ENCODE assay signal across 9 mouse cellular contexts in genomic region chr10:22362466-22362865, GRCm38 (mm10). TPM values are rescaled to one million over a fixed set of nuclear protein-coding genes. Genes with fewer than 3 reads are reported as not detected.
ATAC-seq lines count a peak whose summit lies in the region.
"Not testable (repeated sequence)": the region's sequence is repeated elsewhere in the genome, so short reads cannot be mapped to it uniquely, and the experiment has no call there.
"Had no signal": no experiment of that assay in that cellular context is flagged by ENCODE, and none has a peak within 500 bp of the region (broad histone marks: within the 10 kb centered on the region; RNA-seq: fewer than 3 reads in every experiment).

No protein-coding gene starts in this region.

- not testable (repeated sequence) for H3K9me3 ChIP-seq in embryonic facial prominence, embryonic 13.5 days; kidney, embryonic 14.5 days (ENCODE audit: control insufficient read depth, low read length); limb, embryonic 13.5 days

- not testable (repeated sequence) for H3K27me3 ChIP-seq in embryonic facial prominence, embryonic 13.5 days; kidney, embryonic 14.5 days (ENCODE audit: control insufficient read depth, insufficient read depth, low read length); limb, embryonic 13.5 days

- H3K4me3 ChIP-seq in embryonic facial prominence, embryonic 13.5 days; kidney, embryonic 14.5 days (ENCODE audit: low read length); limb, embryonic 13.5 days: not testable (repeated sequence)

- WGBS in embryonic facial prominence, embryonic 13.5 days, result 97% methylated on average over 2 of the region's 2 CpGs
- whole genome bisulfite sequencing in kidney, embryonic 14.5 days, result 90% methylated on average over 2 of the region's 2 CpGs
- WGBS in limb, embryonic 13.5 days, result 92% methylated on average over 2 of the region's 2 CpGs

- H3K4me2 ChIP-seq in embryonic facial prominence, embryonic 13.5 days, result peak overlapping the region; percentile 16; the same call in 1 of the 2 replicates
- H3K4me2 ChIP-seq in kidney, embryonic 14.5 days (replicated peaks; ENCODE audit: low read depth, low read length), result not testable (repeated sequence)
- H3K4me2 ChIP-seq in limb, embryonic 13.5 days (replicated peaks), result peak overlapping the region; percentile 43

- H3K9ac ChIP-seq in embryonic facial prominence, embryonic 13.5 days; kidney, embryonic 14.5 days (ENCODE audit: low read depth, low read length); limb, embryonic 13.5 days: not testable (repeated sequence)

- not testable (repeated sequence) for H3K27ac ChIP-seq in embryonic facial prominence, embryonic 13.5 days; kidney, embryonic 14.5 days (ENCODE audit: low read depth, low read length); limb, embryonic 13.5 days

- not testable (repeated sequence) for H3K4me1 ChIP-seq in embryonic facial prominence, embryonic 13.5 days; kidney, embryonic 14.5 days (ENCODE audit: control insufficient read depth, insufficient read depth, low read length); limb, embryonic 13.5 days

- H3K36me3 ChIP-seq in embryonic facial prominence, embryonic 13.5 days; kidney, embryonic 14.5 days (ENCODE audit: control insufficient read depth, insufficient read depth, low read length); limb, embryonic 13.5 days: not testable (repeated sequence)

- ATAC-seq in embryonic facial prominence, embryonic 13.5 days (ENCODE audit: insufficient number of reproducible peaks, insufficient read depth, low FRiP score, low TSS enrichment, low read depth); limb, embryonic 13.5 days (ENCODE audit: low FRiP score, low read depth): not testable (repeated sequence)
- peak; percentile 50 for ATAC-seq in granulocyte monocyte progenitor cell, adult 5-6 weeks (replicated peaks; ENCODE audit: poor library complexity, severe bottlenecking)
- ATAC-seq in hematopoietic stem cell, adult 5-6 weeks (replicated peaks in 1 of 2; ENCODE audit: insufficient read depth in 1 of 2, low FRiP score in 2 of 2, low TSS enrichment in 1 of 2, low read depth in 1 of 2, poor library complexity in 2 of 2, severe bottlenecking in 2 of 2), result peak; percentile 32 to 56; a peak in 1 of 4 replicates
- 0 out of 2 replicates have a peak, but pooled peaks have one; percentile 12 for ATAC-seq in kidney, embryonic 14.5 days (ENCODE audit: low FRiP score, low TSS enrichment)
- ATAC-seq in megakaryocyte progenitor cell, adult 5-6 weeks (replicated peaks; ENCODE audit: poor library complexity), result 0 out of 2 replicates have a peak, but pooled peaks have one; percentile 20
- 0 out of 2 replicates have a peak, but pooled peaks have one; percentile 43 for ATAC-seq in monocyte, adult 5-6 weeks (replicated peaks; ENCODE audit: insufficient number of reproducible peaks, low FRiP score, low TSS enrichment, poor library complexity, severe bottlenecking)

RNA-seq across cellular contexts. Expression of gene Raet1d, which starts 2.1 kb away (rescaled TPM):
- polyA plus RNA-seq in embryonic facial prominence, embryonic 13.5 days (2015; fragmentation: Nextera tagmentation; extraction: Ambion mirVana), result 17.6 and 17.7 TPM in 2 replicates
- not detected in 2 replicates for total RNA-seq in granulocyte monocyte progenitor cell, adult 5-6 weeks (2014; fragmentation: Nextera tagmentation)
- not detected in 2 replicates for total RNA-seq in granulocyte monocyte progenitor cell, adult 5-6 weeks (2017)
- not detected in 2 replicates for total RNA-seq in hematopoietic stem cell, adult 5-6 weeks (2017)
- polyA plus RNA-seq in kidney, embryonic 14.5 days (2014; fragmentation: Nextera tagmentation; extraction: Ambion mirVana), result 15.9 and 21.1 TPM in 2 replicates
- polyA plus RNA-seq in limb, embryonic 13.5 days (2015; fragmentation: Nextera tagmentation; extraction: Ambion mirVana), result 27.0 and 27.8 TPM in 2 replicates
- not detected in 2 replicates for total RNA-seq in megakaryocyte progenitor cell, adult 5-6 weeks (2015)
- total RNA-seq in megakaryocyte progenitor cell, adult 5-6 weeks (2017), result not detected in 2 replicates
- total RNA-seq in monocyte, adult 5-6 weeks (2017), result 1.2 TPM in 1 of 3 replicates, not detected in the others
- polyA plus RNA-seq: adrenal gland, adult 2 months; erythroblast, embryonic 14.5 days had no signal
